Mouse (Mus musculus) left cerebral cortex, adult 9 months (tissue): ENCODE results near the gene Adcy9.

ENCODE experiments used
- DNase-seq, 2 experiments: peaks; one replicate each; pipeline ENCODE4 v3.0.0; 2022; ENCODE audit warnings: low spot score in 2 of 2

Gene Adcy9

DNA sequence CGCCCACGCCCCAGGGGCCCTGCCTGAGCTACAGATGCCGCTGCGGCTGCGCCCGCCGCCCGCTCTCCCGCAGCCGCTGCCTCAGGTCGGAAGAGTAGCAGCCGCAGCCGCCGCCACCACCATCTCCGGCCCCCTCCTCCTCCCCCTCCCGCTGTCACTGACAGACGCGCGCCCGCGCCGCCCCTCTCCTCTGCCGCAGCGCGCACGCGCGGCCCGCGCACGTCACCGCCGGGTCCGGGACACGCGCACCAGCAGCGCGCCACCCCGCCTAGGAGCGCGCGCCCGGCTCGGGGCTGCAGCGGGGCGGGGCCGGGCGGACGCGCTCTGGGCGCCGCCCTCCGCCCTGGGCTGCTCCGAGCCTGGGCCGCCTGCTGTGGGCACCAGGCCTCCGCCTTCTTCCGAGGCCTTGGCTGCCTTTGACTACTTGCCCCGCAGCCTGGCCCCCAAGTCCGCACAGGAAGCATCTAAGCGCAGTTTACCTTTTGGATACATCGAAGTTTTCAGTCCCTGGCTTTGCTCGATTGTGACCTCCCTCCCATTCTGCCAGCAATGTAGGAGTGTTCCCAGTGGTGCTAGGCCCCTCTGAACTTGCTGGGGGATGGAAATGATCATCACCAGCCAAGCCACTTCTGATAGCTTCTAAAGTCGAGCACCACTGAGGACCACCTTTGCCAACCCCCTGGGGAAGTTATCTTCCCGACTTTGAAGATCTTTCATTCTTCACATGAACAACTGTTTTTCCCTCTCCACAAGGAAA, at the start of gene Adcy9:
Adcy9 (minus strand) TSS at position 201 of the 757 bp plus-strand sequence.
- DNase-seq = peak; percentile 81 to 89

DNA sequence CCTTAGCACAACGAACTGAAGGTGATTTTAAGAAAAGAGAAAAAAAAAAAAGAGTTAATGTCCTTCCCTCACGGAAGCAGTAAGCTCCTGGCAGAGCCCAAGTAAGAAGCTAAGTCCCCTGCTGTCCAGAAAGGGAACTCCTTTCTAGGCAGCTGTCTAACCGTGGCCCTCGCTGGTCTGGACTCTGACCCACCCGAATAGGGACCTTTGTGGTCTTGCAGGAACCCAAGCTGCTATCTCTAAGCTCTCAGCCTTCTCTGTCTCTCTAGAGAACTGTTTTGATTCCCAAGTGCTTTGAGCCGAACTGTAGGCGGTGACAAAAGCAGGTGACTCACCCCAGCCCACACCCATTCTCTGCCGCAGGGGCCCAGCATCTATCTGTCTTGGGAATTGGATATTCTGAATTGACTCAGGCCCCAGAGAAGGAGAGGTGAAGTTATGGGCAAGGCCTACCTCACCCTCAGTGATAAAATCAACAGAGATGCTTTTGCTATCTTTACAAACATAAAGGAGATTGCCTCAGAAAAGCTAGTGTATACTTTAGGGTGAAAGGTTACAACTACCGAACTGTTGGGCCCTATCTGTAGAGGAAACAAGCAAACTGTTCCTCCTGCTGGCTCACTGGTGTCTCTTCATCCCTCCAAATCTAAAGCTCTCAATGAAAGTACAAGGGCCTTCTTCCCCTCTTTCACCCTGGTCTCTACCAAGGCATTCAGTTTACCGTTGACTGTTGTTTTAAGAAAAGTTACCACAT, 49.5 kb upstream of the Adcy9 start:
- peak in 1 of 2 experiments; percentile 55 for DNase-seq

DNA sequence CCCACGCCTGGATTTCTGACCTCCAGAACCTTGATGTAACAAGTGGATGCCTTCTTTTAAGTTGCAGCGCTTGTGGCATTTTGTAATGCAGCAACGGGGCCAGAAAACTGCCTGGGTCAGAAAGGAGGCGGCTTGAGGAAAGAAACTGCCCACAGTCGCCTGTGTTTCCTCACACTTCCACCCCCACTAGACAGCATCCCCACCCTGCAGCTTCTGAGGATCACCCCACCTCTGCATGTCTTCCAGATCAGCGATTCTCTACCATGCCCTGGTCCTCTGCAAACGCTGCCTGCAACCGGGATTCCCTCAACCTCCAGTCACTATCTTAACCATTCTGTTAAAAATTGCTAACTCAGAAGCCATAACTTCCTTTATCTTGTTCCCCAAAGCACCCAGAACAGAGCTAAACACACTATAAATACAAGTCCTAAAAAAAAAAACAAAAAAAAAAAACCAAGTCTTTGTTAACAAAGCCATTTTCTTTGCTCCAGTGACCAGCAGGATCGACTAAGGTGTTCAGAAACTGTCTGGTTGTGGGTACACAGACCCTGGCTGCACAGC, 44.3 kb upstream of the Adcy9 start:
- DNase-seq = no peak

DNA sequence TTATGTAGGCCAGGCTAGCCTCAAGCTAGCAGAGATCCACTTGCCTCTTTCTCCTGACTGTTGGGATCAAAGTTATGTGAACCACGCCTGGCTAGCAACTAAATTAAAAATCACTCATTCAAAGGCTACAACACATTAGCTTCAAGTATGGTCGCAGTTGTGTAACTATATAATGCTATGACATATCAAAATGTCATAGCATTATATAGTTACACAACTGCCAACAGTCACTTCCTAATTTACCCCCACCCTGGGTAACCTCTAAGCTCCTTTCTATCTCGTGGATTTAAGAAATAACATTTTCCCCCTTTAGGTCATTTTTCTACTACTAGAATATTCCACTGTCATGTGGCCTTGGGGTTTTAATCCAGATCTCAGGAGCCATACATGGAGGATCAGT, 37.6 kb upstream of the Adcy9 start:
- no peak for DNase-seq

DNA sequence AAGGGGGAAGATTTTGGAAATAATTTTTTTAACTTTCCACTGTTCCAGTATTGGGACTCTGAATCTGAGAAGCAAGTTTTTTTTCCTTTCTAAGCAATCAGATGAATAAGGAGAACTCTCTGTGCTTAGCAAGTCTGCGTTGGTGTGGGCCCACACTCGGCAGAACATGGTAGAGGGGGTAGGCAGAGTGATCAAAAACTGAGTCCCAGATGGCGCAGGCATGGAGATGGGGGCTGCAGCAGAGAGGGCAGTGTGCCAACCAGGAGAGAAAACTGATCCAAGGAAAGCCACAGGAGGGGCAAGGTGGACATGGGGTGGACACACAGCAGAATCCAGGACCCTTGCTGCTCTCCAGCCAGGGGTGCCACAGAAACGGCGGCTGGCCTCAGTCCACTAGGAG, 36.1 kb upstream of the Adcy9 start:
- peak in 1 of 2 experiments; percentile 81 for DNase-seq

DNA sequence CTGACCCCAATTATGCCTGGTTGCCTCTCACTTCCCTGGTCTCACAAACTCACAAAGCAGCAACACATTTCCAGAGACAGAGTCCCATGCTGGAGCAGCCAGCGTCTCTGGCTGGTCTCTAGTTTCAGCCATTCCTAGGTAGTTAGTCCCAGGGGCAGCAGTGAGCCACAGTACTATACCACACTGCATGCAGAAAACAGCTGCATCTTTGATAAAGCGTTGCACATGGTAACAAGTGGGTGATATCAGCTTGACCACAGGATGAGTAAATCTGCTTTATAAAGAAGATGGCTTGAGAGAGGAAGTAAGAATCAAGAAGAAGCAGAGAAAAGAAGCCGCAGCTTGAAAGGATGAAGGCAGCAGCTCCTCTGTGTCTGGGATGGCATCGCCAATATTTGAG, 35.4 kb upstream of the Adcy9 start:
- no peak for DNase-seq

DNA sequence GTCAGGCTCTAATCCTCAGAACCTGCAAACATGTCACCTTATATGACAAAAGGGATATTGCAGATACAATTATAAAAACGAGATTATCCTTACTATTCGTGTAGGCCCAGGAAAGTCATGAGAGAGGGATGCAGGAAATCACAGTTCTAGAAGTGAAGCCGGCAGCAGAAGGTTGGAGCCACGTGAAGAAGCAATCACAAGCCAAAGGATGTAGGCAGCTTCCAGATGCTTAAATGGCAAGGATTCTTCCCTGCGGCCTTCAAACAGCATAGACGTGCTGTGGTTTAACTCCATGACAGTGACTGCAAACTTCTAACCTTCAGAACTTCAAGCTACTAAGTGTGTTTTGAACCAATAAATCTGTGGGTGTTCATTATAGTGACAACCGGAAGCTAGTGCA, 34.3 kb upstream of the Adcy9 start:
- DNase-seq = peak in 1 of 2 experiments; percentile 69

DNA sequence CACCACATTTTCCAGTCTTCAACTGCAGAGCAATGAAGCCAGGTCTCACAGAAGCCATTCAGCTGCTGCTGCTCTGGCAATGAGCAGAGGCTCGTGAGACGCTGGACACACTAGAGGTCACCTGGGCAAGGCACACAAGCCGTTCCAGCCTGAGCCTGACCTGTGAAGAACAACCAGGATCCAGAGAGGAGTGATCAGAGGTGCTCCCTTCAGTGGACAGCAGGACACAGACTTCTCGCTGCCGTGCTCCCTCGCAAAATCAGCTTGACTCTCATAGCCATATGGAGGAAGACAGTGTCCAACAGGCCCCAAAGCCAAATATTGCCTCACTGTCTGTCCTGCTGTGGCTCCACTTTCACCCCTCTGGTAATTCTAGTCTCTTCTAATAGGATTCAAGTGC, 29.1 kb upstream of the Adcy9 start:
- DNase-seq = no peak

DNA sequence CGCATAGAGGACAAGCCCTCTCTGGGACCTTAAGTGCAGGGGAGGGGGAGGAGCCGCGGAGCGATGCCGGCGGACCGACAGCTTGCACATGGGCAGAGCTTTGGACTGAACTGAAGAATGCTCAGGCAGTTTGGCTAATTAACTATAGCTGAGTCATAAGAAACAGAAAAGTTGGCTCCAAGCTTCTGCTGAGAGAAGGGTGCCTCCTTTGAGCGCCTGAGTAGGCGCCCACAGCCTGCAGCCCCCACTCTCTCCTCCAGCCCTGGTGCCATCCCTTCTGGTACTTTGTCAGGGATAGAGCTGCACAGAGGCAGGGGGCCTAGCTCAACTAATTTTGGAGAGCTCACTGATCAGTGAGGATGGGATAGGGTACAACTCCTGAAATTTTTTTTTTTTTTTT, 27.9 kb upstream of the Adcy9 start:
- DNase-seq = peak; percentile 46 to 72

DNA sequence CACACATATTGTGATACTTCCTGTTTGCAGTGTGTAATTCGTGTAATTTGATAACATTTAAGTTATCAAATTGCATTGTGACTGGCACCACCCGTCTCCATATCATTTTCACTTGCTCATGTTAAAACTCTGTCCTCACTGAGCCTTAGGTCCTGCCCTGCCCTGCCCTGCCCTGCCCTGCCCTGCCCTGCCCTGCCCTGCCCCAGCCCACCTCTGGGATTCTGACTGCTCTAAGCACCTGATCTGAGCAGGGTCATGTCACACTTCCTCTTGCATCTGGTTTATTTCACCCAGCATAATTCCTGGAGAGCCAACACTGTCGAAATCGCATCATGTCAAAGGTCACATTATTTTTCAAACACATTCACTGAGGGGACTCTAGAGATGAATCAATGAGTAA, 26.1 kb upstream of the Adcy9 start:
- no peak for DNase-seq

DNA sequence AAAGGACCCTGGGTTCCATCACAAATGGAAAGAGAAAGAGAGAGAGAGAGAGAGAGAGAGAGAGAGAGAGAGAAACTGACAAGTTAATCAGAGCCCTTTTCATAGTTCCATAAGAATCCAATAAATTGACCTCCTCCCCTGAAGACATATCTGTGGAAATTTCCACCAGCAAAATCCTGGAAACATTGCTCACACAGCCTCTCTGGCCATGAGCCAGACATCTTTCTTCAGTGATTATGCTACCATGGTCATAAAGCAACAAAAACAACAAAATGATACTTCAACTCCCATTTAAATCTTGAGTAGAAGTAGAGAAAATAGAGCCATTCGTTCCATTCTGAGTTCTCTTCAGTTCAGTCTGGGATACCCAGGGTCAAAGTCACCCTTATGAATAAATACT, 24.1 kb upstream of the Adcy9 start:
- DNase-seq = no peak

DNA sequence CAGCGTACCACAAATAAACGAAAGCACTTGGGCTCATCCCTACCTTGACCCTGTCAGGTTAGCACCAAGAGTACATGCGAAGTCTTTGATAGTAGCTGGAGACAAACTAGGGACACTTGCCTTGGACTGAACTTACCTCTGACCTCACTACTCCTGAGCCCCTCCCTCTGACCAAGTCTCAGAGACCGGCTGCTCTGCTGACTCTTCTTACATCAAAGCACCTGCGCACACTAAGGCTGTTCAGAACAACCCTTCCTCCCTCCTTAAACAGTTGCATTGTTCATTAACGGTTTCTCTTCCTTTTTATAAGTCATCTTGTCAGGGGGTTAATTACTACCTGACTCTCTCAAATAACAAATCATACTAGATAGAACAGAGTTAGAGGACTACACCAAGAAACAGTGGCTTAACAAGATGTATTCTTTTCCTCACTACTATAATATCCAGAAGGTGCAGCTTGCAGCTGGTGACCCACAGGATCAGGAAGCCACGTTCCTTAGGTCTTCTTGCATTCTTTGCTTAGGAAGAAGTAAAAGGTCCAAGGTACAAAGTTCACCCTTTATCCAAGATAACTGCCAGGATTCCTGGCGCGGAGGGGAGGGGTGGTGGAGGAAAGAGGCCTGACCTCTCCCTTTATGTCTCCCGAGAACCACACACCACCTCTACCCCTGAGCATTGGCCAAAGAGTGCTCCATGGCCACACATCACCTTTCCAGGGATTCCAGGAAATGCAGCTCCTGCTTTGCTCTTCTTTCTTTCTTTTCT, 19.2 kb upstream of the Adcy9 start:
- DNase-seq = no peak

DNA sequence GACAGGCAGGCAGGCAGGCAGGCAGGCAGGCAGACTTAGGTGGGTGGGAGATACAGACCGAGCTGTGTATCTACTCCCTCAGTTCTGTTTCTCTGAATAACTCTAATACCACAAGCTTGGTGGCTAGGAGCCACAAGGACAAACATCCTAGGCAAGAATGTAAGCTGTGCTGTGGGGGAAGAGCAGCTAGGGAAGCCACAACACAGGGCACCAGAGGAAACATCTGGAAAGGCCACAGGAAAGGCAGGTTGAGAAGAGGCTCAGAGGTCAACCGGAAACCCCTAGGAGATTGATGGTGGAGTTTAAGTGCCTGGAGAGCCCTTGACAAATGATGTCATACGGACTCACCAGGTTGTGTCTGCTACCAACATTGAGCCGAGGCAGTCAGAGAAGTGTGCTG, 16.4 kb upstream of the Adcy9 start:
- DNase-seq = no peak

DNA sequence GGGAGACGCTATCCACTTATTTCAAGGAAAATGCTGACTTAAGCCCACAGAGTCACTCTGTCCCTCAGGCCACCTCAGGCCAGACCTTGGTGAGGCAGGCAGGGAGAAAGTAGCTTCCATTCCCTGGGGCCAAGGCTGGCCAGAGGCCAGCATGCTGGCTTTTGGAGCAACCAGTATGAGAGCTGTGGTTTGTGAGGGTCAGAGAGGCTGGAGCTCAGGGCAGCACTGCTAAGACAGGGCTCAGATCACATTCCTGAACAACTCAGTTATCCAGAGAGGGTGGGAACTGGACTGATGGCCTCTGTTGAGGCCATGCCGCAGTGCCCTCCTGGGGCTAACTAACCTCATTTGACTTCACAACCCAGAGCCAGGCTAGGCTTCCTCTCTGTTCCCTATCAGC, 15.1 kb upstream of the Adcy9 start:
- no peak for DNase-seq

DNA sequence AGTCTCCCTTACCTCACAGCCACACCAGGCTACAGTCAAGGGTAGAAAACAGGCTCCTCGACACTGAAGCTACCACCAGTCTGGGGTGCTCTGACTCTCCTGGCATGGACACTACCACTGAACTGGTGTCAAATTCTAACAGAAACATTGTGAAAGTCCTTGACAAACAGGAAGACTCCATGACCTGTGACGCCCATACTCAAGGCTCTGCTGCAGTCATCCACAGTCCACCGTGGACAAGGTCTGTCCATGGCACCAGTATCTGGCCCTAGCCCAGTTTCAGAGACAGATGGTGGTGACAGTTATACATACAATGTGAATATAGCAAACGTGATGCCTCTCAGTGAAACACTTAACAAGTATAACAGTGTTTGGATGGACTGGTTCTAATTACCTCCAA, 11.5 kb upstream of the Adcy9 start:
- no peak for DNase-seq

DNA sequence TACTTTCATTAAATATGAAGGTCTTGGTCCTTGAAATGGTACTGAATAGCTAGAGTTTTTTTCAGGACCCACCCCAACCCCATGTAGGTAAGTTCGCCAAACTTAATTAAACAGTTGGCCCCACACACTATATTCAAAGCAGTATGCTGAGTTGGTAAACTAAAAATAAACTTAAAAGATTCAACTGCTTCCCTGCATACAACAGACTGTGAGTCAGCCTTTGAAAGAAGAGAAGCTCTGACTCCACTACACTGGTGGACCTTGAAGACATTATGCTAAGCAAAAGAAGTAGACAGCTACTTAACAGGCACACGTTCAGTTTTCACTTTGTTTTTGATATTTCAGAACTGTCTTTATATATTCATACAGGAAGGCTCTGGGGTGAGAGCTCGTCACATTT, 10.7 kb upstream of the Adcy9 start:
- no peak for DNase-seq

DNA sequence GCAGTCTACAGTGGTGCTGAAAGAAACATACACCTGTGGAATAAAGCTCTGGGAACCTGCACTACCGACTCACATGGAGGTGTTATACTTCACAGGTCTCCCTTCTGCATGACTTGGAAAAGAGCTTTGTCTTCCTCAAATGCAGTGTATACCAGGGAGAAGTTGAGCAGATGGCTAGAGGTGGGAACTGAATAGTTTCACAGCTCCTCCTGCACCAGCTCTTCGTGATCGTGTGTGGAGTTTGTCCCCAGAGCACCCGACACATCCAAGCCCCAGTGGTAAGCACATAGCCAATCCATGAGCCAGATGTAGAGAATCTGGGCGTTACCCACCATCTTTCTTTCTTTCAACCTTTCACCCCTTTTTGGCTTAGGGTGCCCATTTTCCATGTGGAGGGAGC, 9.9 kb upstream of the Adcy9 start:
- DNase-seq = peak in 1 of 2 experiments; percentile 71

DNA sequence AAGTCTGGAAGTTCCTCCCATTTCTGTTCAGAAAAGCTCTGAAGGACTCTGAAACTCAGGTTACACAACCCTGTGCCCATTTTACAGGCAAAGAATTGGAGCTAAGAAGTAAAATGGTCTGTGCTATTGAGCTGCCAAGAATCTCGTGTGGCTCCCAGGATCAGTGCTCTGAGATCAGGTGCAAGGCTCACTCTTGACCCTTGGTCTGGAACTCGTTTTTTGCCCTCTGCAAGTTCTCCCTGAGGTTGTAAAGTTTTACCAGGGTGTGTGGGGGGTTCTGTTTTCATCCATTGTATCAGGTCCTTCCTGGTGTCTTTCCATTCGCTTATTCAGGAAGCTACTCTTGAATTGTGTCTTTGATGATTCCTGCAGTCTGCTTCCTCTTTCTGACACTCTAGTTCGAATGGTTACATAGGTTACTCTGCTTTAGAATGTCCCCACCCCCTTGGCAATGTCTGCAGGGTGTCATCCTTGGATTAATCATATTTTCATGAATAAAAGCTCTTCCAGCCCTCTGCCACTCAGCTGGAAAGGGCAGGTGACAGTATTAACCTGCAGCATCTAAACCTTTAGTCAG, 5.4 kb upstream of the Adcy9 start:
- no peak for DNase-seq

DNA sequence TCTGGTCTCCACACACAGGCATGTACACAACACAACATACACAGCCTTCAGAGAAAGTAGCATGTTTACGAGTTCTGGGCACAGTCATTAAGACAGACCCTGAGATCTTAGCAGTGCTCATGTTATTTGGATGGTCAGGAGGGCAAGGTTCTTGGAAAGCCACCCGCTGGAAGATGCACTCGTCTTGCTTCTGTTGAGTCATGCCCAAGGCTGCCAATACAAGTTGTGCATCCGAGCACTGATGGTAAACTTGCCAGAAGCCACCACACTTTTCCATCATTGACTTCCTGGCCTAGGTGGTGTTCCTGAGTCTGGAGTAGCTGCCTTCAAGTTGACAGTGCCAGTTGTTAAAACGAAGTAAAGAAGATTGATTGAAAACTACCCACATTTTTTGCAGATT, 3.3 kb upstream of the Adcy9 start:
- no peak for DNase-seq

DNA sequence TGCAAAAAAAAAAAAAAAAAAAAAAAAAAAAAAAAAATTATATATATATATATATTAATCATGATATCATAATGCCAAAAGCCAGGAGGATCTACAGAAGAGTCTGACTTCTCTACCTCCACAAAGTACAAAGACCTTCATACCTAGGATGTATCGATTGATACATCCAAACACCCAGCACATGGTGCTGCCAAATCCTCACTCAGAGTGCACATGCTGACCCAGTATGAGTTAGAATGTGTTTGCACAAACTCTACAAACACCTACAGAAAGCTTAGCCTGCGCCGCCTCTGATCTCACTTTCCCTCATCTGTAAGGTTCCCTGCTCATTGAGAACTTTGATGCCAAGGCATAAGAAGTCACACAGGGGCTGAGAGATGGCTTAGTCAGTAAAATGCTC, 2.7 kb upstream of the Adcy9 start:
- DNase-seq = no peak

DNA sequence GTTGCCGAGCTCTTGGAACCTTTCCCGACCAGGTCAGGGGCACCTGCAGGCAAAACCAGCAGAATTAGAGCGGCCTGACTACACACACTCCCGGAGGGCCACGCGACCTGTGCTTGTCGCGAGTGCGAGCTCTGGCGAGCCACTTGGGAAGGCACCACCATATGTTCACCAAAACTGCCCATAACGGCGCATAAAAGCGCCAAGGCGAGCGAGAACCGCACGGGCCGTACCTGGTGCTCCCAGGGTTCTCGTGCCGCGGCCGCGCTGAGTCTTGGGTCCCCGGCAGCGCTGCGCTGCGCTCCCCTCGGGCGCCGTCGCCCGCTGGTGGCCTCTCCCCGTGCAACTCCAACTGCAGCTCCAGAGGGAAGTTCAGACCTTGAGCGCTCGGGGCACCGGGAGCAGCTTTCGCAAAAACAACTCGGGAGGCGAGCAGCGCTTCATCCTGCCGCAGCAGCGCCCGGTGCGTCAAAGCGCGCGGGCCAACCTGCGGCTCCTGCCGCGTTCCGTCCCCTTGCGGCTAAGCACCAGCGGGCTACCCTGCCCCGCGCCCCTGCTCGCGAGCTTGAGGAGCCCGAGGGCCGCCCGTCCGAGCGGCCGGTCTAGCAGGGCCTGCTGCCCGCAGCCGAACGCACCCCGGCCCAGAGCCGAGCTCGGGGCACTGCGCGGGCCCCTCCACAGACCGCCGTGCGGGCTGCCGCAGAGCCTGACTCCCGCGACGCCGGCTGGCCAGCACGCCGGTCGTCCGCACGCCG, 576 bp downstream of the Adcy9 start:
- peak in 1 of 2 experiments; percentile 28 for DNase-seq
